Mouse (Mus musculus): ENCODE measurements around the gene Usf2. TPM values are rescaled to one million over a fixed set of nuclear protein-coding genes. Genes with fewer than 3 reads are reported as not detected.

The Usf2 gene
- polyA plus RNA-seq, 1 experiment from 2014 or later: 18.1 TPM

- Histone ChIP-seq H3K4me2 (replicated peaks) (peak overlapping the region; percentile 62), H3K27ac (no peak overlapping the region), H3K4me3 (replicated peaks) (peak overlapping the region; percentile 9), H3K27me3 (replicated peaks) (no peaks in the 10 kb centered on the region), H3K36me3 (no peaks in the 10 kb centered on the region), H3K9me3 (no peaks in the 10 kb centered on the region), H3K4me1 (replicated peaks) (0 out of 2 replicates have a peak, but pooled peaks cover 7% of the 10 kb centered on the region), H3K9ac (no peak overlapping the region)
- 2% methylated on average over 25 of the region's 26 CpGs for WGBS
- ATAC-seq: peak; percentile 80
Observed at GRCm38 (mm10) chr7:30908277-30908991, 48.2 kb downstream of the Usf2 start.

GRCm38 (mm10) chr7:30904042-30904441 is 52.6 kb downstream of the Usf2 start:
- Histone ChIP-seq H3K27me3 (replicated peaks) (no peaks in the 10 kb centered on the region), H3K9ac (no peak overlapping the region), H3K27ac (no peak overlapping the region), H3K36me3 (no peaks in the 10 kb centered on the region), H3K9me3 (no peaks in the 10 kb centered on the region), H3K4me3 (replicated peaks) (no peak overlapping the region), H3K4me1 (replicated peaks) (0 out of 2 replicates have a peak, but pooled peaks cover 7% of the 10 kb centered on the region), H3K4me2 (replicated peaks) (no peak overlapping the region)
- WGBS: 40% methylated on average over 4 of the region's 4 CpGs
- ATAC-seq: no peak

Other genes with a start within 250 kb of the Usf2 start
- gene Atp4a, start 244.6 kb downstream of the Usf2 start, polyA plus RNA-seq (2015; fragmentation: Nextera tagmentation; extraction: Ambion mirVana): 1.3 and 2.0 TPM in 2 replicates
- 220 and 257 TPM in 2 replicates for gene Tmem147, start 227.3 kb downstream of the Usf2 start, polyA plus RNA-seq (2015; fragmentation: Nextera tagmentation; extraction: Ambion mirVana)
- gene Gapdhs, start 213.1 kb downstream of the Usf2 start, polyA plus RNA-seq (2015; fragmentation: Nextera tagmentation; extraction: Ambion mirVana): 0.10 and 0.33 TPM in 2 replicates
- gene Sbsn, start 205.3 kb downstream of the Usf2 start, polyA plus RNA-seq (2015; fragmentation: Nextera tagmentation; extraction: Ambion mirVana): 1.4 TPM in 2 replicates
- gene Dmkn, start 193.0 kb downstream of the Usf2 start, polyA plus RNA-seq (2015; fragmentation: Nextera tagmentation; extraction: Ambion mirVana): 4.6 and 5.3 TPM in 2 replicates
- 1.9 and 2.8 TPM in 2 replicates for gene Krtdap, start 168.9 kb downstream of the Usf2 start, polyA plus RNA-seq (2015; fragmentation: Nextera tagmentation; extraction: Ambion mirVana)
- 10.9 and 15.5 TPM in 2 replicates for gene Ffar2, start 133.0 kb downstream of the Usf2 start, polyA plus RNA-seq (2015; fragmentation: Nextera tagmentation; extraction: Ambion mirVana)
- gene Ffar3, start 100.6 kb downstream of the Usf2 start, polyA plus RNA-seq (2015; fragmentation: Nextera tagmentation; extraction: Ambion mirVana): 0.54 and 0.83 TPM in 2 replicates
- 0.25 and 0.27 TPM in 2 replicates for gene Ffar1, start 95.2 kb downstream of the Usf2 start, polyA plus RNA-seq (2015; fragmentation: Nextera tagmentation; extraction: Ambion mirVana)
- 0.38 and 0.59 TPM in 2 replicates for gene Cd22, start 76.5 kb downstream of the Usf2 start, polyA plus RNA-seq (2015; fragmentation: Nextera tagmentation; extraction: Ambion mirVana)
- gene Mag, start 41.9 kb downstream of the Usf2 start, polyA plus RNA-seq (2015; fragmentation: Nextera tagmentation; extraction: Ambion mirVana): 0.24 and 0.40 TPM in 2 replicates
- gene Hamp2, start 32.1 kb downstream of the Usf2 start, polyA plus RNA-seq (2015; fragmentation: Nextera tagmentation; extraction: Ambion mirVana): not detected in 2 replicates
- 0.41 TPM in 1 of 2 replicates, not detected in the other for gene Hamp, start 12.8 kb downstream of the Usf2 start, polyA plus RNA-seq (2015; fragmentation: Nextera tagmentation; extraction: Ambion mirVana)
- gene Lsr, start 16.7 kb upstream of the Usf2 start, polyA plus RNA-seq (2015; fragmentation: Nextera tagmentation; extraction: Ambion mirVana): 146 and 163 TPM in 2 replicates
- 10.1 and 11.4 TPM in 2 replicates for gene Fam187b, start 17.0 kb upstream of the Usf2 start, polyA plus RNA-seq (2015; fragmentation: Nextera tagmentation; extraction: Ambion mirVana)
- 21.7 and 29.8 TPM in 2 replicates for gene Fxyd5, start 85.7 kb upstream of the Usf2 start, polyA plus RNA-seq (2015; fragmentation: Nextera tagmentation; extraction: Ambion mirVana)
- gene Fxyd7, start 94.7 kb upstream of the Usf2 start, polyA plus RNA-seq (2015; fragmentation: Nextera tagmentation; extraction: Ambion mirVana): 20.3 and 20.7 TPM in 2 replicates
- 64.5 and 80.1 TPM in 2 replicates for gene Fxyd1, start 100.4 kb upstream of the Usf2 start, polyA plus RNA-seq (2015; fragmentation: Nextera tagmentation; extraction: Ambion mirVana)
- 1.5 TPM in 2 replicates for gene Lgi4, start 102.5 kb upstream of the Usf2 start, polyA plus RNA-seq (2015; fragmentation: Nextera tagmentation; extraction: Ambion mirVana)
- 70.8 and 77.4 TPM in 2 replicates for gene Fxyd3, start 119.9 kb upstream of the Usf2 start, polyA plus RNA-seq (2015; fragmentation: Nextera tagmentation; extraction: Ambion mirVana)
- 37.9 and 47.0 TPM in 2 replicates for gene Hpn, start 158.5 kb upstream of the Usf2 start, polyA plus RNA-seq (2015; fragmentation: Nextera tagmentation; extraction: Ambion mirVana)
- 1.6 and 1.8 TPM in 2 replicates for gene Scn1b, start 170.2 kb upstream of the Usf2 start, polyA plus RNA-seq (2015; fragmentation: Nextera tagmentation; extraction: Ambion mirVana)
- gene Gramd1a, start 199.1 kb upstream of the Usf2 start, polyA plus RNA-seq (2015; fragmentation: Nextera tagmentation; extraction: Ambion mirVana): 41.6 and 44.2 TPM in 2 replicates